Mouse (Mus musculus): ENCODE measurements around the gene Ccdc92. TPM values are rescaled to one million over a fixed set of nuclear protein-coding genes. Genes with fewer than 3 reads are reported as not detected.

The Ccdc92 gene
- total RNA-seq, 4 experiments from 2014 or later: 70.4 to 76.4 (median 72.7) TPM

GRCm38 (mm10) chr5:124860013-124860412 lies 2.2 kb downstream of the Ccdc92 start:
- DNase-seq (ENCODE audit: low spot score in 2 of 2): no peak

- no peak for DNase-seq (ENCODE audit: low spot score in 2 of 2)
Observed at GRCm38 (mm10) chr5:124854202-124854601, 8.0 kb downstream of the Ccdc92 start.

GRCm38 (mm10) chr5:124853079-124853478 lies 9.1 kb downstream of the Ccdc92 start:
- no peak for DNase-seq (ENCODE audit: low spot score in 2 of 2)

- DNase-seq (ENCODE audit: low spot score in 2 of 2): no peak
Observed at GRCm38 (mm10) chr5:124852294-124852693, 9.9 kb downstream of the Ccdc92 start.

GRCm38 (mm10) chr5:124851572-124851971 lies 10.7 kb downstream of the Ccdc92 start:
- no peak for DNase-seq (ENCODE audit: low spot score in 2 of 2)

GRCm38 (mm10) chr5:124848994-124849393 lies 13.2 kb downstream of the Ccdc92 start:
- DNase-seq (ENCODE audit: low spot score in 2 of 2): no peak

GRCm38 (mm10) chr5:124847014-124847413 lies 15.2 kb downstream of the Ccdc92 start:
- DNase-seq (ENCODE audit: low spot score in 2 of 2): no peak

- DNase-seq (ENCODE audit: low spot score in 2 of 2): no peak
Observed at GRCm38 (mm10) chr5:124844929-124845328, 17.3 kb downstream of the Ccdc92 start.

- no peak for DNase-seq (ENCODE audit: low spot score in 2 of 2)
Observed at GRCm38 (mm10) chr5:124843386-124843785, 18.8 kb downstream of the Ccdc92 start.

- no peak for DNase-seq (ENCODE audit: low spot score in 2 of 2)
Observed at GRCm38 (mm10) chr5:124840669-124841068, 21.6 kb downstream of the Ccdc92 start.

- DNase-seq (ENCODE audit: low spot score in 2 of 2): no peak
Observed at GRCm38 (mm10) chr5:124840202-124840601, 22.0 kb downstream of the Ccdc92 start.

GRCm38 (mm10) chr5:124836621-124837020 lies 25.6 kb downstream of the Ccdc92 start:
- peak; percentile 33 to 55 for DNase-seq (ENCODE audit: low spot score in 2 of 2)

- DNase-seq (ENCODE audit: low spot score in 2 of 2): no peak
Observed at GRCm38 (mm10) chr5:124836075-124836474, 26.1 kb downstream of the Ccdc92 start.

GRCm38 (mm10) chr5:124835218-124835617 lies 27.0 kb downstream of the Ccdc92 start:
- DNase-seq (ENCODE audit: low spot score in 2 of 2): peak in 1 of 2 experiments; percentile 32

- DNase-seq (ENCODE audit: low spot score in 2 of 2): no peak
Observed at GRCm38 (mm10) chr5:124830331-124830730, 31.9 kb downstream of the Ccdc92 start.

GRCm38 (mm10) chr5:124822128-124822894 lies 39.9 kb downstream of the Ccdc92 start:
- no peak for DNase-seq (ENCODE audit: low spot score in 2 of 2)

GRCm38 (mm10) chr5:124817050-124817449 lies 45.2 kb downstream of the Ccdc92 start:
- DNase-seq (ENCODE audit: low spot score in 2 of 2): no peak

- DNase-seq (ENCODE audit: low spot score in 2 of 2): no peak
Observed at GRCm38 (mm10) chr5:124814797-124815196, 47.4 kb downstream of the Ccdc92 start.

GRCm38 (mm10) chr5:124812466-124812865 lies 49.8 kb downstream of the Ccdc92 start:
- DNase-seq (ENCODE audit: low spot score in 2 of 2): no peak

GRCm38 (mm10) chr5:124809708-124810366 lies 52.4 kb downstream of the Ccdc92 start:
- DNase-seq (ENCODE audit: low spot score in 2 of 2): peak; percentile 59 to 63

GRCm38 (mm10) chr5:124792112-124792511 lies 70.1 kb downstream of the Ccdc92 start:
- DNase-seq (ENCODE audit: low spot score in 2 of 2): no peak

- no peak for DNase-seq (ENCODE audit: low spot score in 2 of 2)
Observed at GRCm38 (mm10) chr5:124785650-124786049, 76.6 kb downstream of the Ccdc92 start.

All from layer of hippocampus, adult 8-10 months (tissue).